Mouse (Mus musculus) left cerebral cortex, adult 2 months (tissue): ENCODE measurements around the gene Igfbp6. TPM values are rescaled to one million over a fixed set of nuclear protein-coding genes. Genes with fewer than 3 reads are reported as not detected.

Experiments
- DNase-seq, 2 experiments: peaks; one replicate each; pipeline ENCODE4 v3.0.0; 2021 to 2022; ENCODE audit warnings: low spot score in 2 of 2, mixed read lengths in 1 of 2; ENCODE audit errors: extremely low spot score in 1 of 2
- H3K27ac ChIP-seq: fragments of 200-600 bp; 2 replicates; pipeline ENCODE4 v1.8.1; 2022
- H3K4me3 ChIP-seq: fragments of 200-600 bp; 2 replicates; pipeline ENCODE4 v1.8.1; 2022
- CTCF ChIP-seq: fragments of 200-600 bp; IDR thresholded peaks from 2 replicates; pipeline ENCODE4 v1.8.1; 2022; ENCODE audit warnings: antibody characterized with exemption, mild to moderate bottlenecking, moderate library complexity
- intact Hi-C: fragments of 180-260 bp; cut with DNase I; formaldehyde crosslinking; loops from one replicate; pipeline ENCODE4 v1.15.1; 2025
- total RNA-seq, 2 experiments: library from RNA; stranded (reverse); gene quantifications; 2 replicates each; pipeline ENCODE4 v1.2.3; 2021

The Igfbp6 gene
- total RNA-seq, 2 experiments from 2014 or later = 57.4 to 64.8 TPM

- intact Hi-C loops = no loop called here
- TF ChIP-seq CTCF = no peak
- no peak overlapping the region for H3K4me3 ChIP-seq
- DNase-seq = no peak
- no peak overlapping the region for H3K27ac ChIP-seq
These were observed 44.7 kb downstream of the Igfbp6 start for GRCm38 (mm10) chr15:102188883-102189282.

- Histone ChIP-seq H3K4me3 (no peak overlapping the region), H3K27ac (no peak overlapping the region)
- no peak for DNase-seq
- no peak for TF ChIP-seq CTCF
- intact Hi-C loops = no loop called here
These were observed 47.5 kb downstream of the Igfbp6 start for GRCm38 (mm10) chr15:102191699-102192098.

GRCm38 (mm10) chr15:102192271-102192812 lies 48.2 kb downstream of the Igfbp6 start:
- H3K27ac ChIP-seq = no peak overlapping the region
- H3K4me3 ChIP-seq = no peak overlapping the region
- TF ChIP-seq CTCF = no peak
- intact Hi-C loops = no loop called here
- DNase-seq = no peak

GRCm38 (mm10) chr15:102192820-102193386 lies 48.7 kb downstream of the Igfbp6 start:
- intact Hi-C loops = no loop called here
- DNase-seq = no peak
- Histone ChIP-seq H3K27ac (no peak overlapping the region), H3K4me3 (no peak overlapping the region)
- no peak for TF ChIP-seq CTCF

DNA sequence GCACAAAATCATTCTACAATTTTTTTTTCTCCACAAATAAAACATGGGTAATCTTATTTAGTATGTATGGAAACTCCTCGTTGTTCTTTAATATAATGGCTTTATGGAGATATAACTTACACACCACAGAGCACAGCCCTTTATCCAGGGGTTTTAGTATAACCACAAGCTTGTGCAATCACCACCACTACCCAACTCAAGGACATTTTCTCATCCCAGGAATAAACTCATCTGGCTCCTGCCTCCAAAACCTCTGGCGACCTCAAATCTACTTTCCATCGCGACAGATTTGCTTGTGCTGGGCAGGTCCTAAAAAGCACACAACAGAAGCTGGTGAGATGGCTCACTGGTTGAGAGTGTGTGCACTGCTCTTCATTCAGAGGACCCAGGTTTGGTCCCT lies 49.5 kb downstream of the Igfbp6 start:
- Histone ChIP-seq H3K4me3 (no peak overlapping the region), H3K27ac (no peak overlapping the region)
- DNase-seq = no peak
- TF ChIP-seq CTCF = no peak
- intact Hi-C loops = no loop called here

DNA sequence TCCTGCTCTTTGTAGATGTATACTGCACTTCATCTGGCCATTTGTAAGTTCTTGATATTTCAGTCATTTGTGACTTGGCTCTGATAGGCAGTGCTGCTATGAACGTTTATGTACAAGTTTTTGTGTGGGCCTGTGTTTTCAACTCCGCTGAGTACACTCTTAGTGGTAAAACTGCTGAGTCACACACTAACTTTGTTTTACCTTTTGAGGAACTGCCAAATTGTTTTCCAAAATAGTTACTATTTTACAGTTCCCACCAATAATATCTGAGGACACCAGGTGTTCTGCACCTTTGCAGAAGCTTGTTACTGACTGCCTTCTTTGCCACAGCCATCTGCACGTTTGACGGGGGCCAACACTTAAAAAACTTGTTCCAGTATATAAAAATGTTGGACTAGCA lies 50.3 kb downstream of the Igfbp6 start:
- intact Hi-C loops = no loop called here
- DNase-seq = no peak
- TF ChIP-seq CTCF = no peak
- Histone ChIP-seq H3K4me3 (no peak overlapping the region), H3K27ac (no peak overlapping the region)

DNA sequence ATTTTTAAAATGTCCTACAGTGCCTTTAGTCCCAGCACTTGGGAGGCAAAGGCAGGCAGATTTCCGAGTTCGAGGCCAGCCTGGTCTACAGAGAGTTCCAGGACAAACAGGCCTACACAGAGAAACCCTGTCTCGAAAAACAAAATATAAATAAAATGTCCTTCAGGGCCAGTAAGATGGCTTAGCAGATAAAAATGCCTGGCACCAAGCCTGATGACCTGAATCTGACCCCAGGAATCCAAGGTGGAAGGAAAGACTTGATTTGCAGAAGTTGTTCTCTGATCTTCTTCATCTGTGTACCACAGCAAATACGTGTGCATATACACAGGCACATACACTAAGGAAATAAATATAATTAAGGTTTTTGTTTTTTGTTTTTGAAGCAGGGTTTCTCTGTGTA lies 51.2 kb downstream of the Igfbp6 start:
- TF ChIP-seq CTCF = no peak
- intact Hi-C loops = no loop called here

DNA sequence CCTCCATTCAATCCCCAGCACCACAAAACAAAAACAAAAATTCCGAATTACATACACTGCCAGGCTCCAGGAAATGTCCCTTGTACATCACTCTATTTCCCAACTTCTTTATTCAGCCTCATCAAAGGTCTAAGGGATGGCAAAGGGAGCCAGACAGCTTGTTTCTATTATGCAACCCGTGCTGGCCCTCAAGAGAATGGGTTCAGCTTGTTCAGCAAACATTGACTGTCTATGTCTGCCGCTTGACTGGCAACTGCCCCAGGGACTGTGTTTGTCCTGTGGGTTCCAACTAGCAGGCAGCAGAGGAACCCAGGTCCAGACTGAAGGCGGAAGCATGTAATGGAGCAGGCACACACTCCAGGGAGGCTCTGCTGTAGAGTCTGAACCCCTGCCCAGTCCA lies 54.7 kb downstream of the Igfbp6 start:
- intact Hi-C loops = no loop called here
- TF ChIP-seq CTCF = no peak
- Histone ChIP-seq H3K27ac (no peak overlapping the region), H3K4me3 (no peak overlapping the region)
- DNase-seq = no peak

More for the DNA sequence above, 51.2 kb downstream of the Igfbp6 start:
- Histone ChIP-seq H3K27ac (no peak overlapping the region), H3K4me3 (no peak overlapping the region)
- no peak for DNase-seq

Other genes with a start within 250 kb of the Igfbp6 start
- not detected for gene Krt4, start 219.6 kb upstream of the Igfbp6 start, total RNA-seq
- gene Krt79, start 204.0 kb upstream of the Igfbp6 start, total RNA-seq = not detected
- gene Krt78, start 190.1 kb upstream of the Igfbp6 start, total RNA-seq = not detected
- gene Krt8, start 139.9 kb upstream of the Igfbp6 start, total RNA-seq = under 1 TPM in 1 of 2 experiments, not detected in 1; 0.29 TPM
- under 1 TPM; 0.33 to 0.38 TPM for gene Krt18, start 116.2 kb upstream of the Igfbp6 start, total RNA-seq
- 100 to 1,000 TPM; 163 to 167 TPM for gene Eif4b, start 70.6 kb upstream of the Igfbp6 start, total RNA-seq
- 10 to 100 TPM; 16.4 to 22.8 TPM for gene Tns2, start 43.9 kb upstream of the Igfbp6 start, total RNA-seq
- gene Spryd3, start 8.1 kb upstream of the Igfbp6 start, total RNA-seq = 100 to 1,000 TPM; 152 TPM
- under 1 TPM in 1 of 2 experiments, not detected in 1; 0.26 TPM for gene Soat2, start 6.2 kb downstream of the Igfbp6 start, total RNA-seq
- gene Zfp740, start 58.9 kb downstream of the Igfbp6 start, total RNA-seq = 10 to 100 TPM; 69.6 to 72.4 TPM
- gene Csad, start 60.4 kb downstream of the Igfbp6 start, total RNA-seq = 10 to 100 TPM; 28.5 to 30.4 TPM
- 1 to 10 TPM in 1 of 2 experiments, under 1 TPM in 1; 0.86 to 1.3 TPM for gene Itgb7, start 87.6 kb downstream of the Igfbp6 start, total RNA-seq
- 10 to 100 TPM; 13.8 to 17.1 TPM for gene Rarg, start 113.2 kb downstream of the Igfbp6 start, total RNA-seq
- not detected for gene Gm9918, start 126.2 kb downstream of the Igfbp6 start, total RNA-seq
- gene Mfsd5, start 135.1 kb downstream of the Igfbp6 start, total RNA-seq = 10 to 100 TPM; 40.6 to 42.8 TPM
- 1 to 10 TPM; 1.1 to 1.5 TPM for gene Espl1, start 151.9 kb downstream of the Igfbp6 start, total RNA-seq
- gene Pfdn5, start 181.8 kb downstream of the Igfbp6 start, total RNA-seq = 100 to 1,000 TPM; 408 to 428 TPM
- gene Myg1, start 187.3 kb downstream of the Igfbp6 start, total RNA-seq = 10 to 100 TPM; 65.1 to 67.9 TPM
- 10 to 100 TPM; 14.3 to 18.9 TPM for gene Aaas, start 206.4 kb downstream of the Igfbp6 start, total RNA-seq
- gene Sp7, start 222.8 kb downstream of the Igfbp6 start, total RNA-seq = under 1 TPM; 0.27 to 0.61 TPM